Mouse (Mus musculus) monocyte, adult 5-6 weeks (primary cell): ENCODE results near the gene Acbd4. TPM values are rescaled to one million over a fixed set of nuclear protein-coding genes. Genes with fewer than 3 reads are reported as not detected.
A peak's percentile ranks its signal among the peaks of the same experiment; 100 is the strongest.

Experiments used
- ATAC-seq: fragments of 153-309, 156-312 bp; replicated peaks from 2 replicates; pipeline ENCODE4 v1.8.0; 2017; ENCODE audit warnings: mild to moderate bottlenecking; ENCODE audit not compliant: low TSS enrichment, insufficient number of reproducible peaks, severe bottlenecking, poor library complexity, low FRiP score
- total RNA-seq: library from RNA; stranded (forward); fragments of 200-1000, 200-491, 200-594 nt; gene quantifications from 3 replicates; pipeline ENCODE4 v1.2.3, GENCODE M21; 2017

The Acbd4 gene
- total RNA-seq, 1 experiment from 2014 or later, result 21.8 TPM

GRCm38 (mm10) chr11:103078131-103078530 is 23.4 kb upstream of the Acbd4 start:
- ATAC-seq, result no peak

GRCm38 (mm10) chr11:103080323-103081091 is 21.0 kb upstream of the Acbd4 start:
- no peak for ATAC-seq

GRCm38 (mm10) chr11:103081631-103082030 is 19.9 kb upstream of the Acbd4 start:
- no peak for ATAC-seq

- no peak for ATAC-seq
Measured at GRCm38 (mm10) chr11:103093306-103093705, 8.2 kb upstream of the Acbd4 start.

- ATAC-seq, result peak; percentile 44; the same call in 1 of the 2 replicates
Measured at GRCm38 (mm10) chr11:103093862-103094833, 7.3 kb upstream of the Acbd4 start.

- no peak for ATAC-seq
Measured at GRCm38 (mm10) chr11:103095107-103095670, 6.3 kb upstream of the Acbd4 start.

GRCm38 (mm10) chr11:103095801-103096200 is 5.7 kb upstream of the Acbd4 start:
- ATAC-seq, result no peak

GRCm38 (mm10) chr11:103096979-103097894 is 4.2 kb upstream of the Acbd4 start:
- no peak for ATAC-seq

- ATAC-seq, result no peak
Measured at GRCm38 (mm10) chr11:103098531-103099190, 2.8 kb upstream of the Acbd4 start.

- ATAC-seq, result no peak
Measured at GRCm38 (mm10) chr11:103099352-103099940, 2.0 kb upstream of the Acbd4 start.

- ATAC-seq, result no peak
Measured at GRCm38 (mm10) chr11:103100361-103100760, 1.1 kb upstream of the Acbd4 start.

- 0 out of 2 replicates have a peak, but pooled peaks have one; percentile 10 for ATAC-seq
Measured at GRCm38 (mm10) chr11:103101866-103102501, 502 bp downstream of the Acbd4 start.

GRCm38 (mm10) chr11:103102725-103103349 is 1.4 kb downstream of the Acbd4 start:
- peak; percentile 76 for ATAC-seq

GRCm38 (mm10) chr11:103103621-103104020 is 2.1 kb downstream of the Acbd4 start:
- no peak for ATAC-seq

GRCm38 (mm10) chr11:103104469-103104868 is 3.0 kb downstream of the Acbd4 start:
- no peak for ATAC-seq

- ATAC-seq, result no peak
Measured at GRCm38 (mm10) chr11:103105180-103105725, 3.8 kb downstream of the Acbd4 start.
